Mouse (Mus musculus) bone marrow, adult 2 months (tissue): Measurements from ENCODE around the gene Asah2.

Experiments used
- CTCF ChIP-seq: fragments of 200-500 bp; IDR thresholded peaks from 2 replicates; pipeline ENCODE4 v1.5.1; 2011; ENCODE audit warnings: low read length, control low read depth; ENCODE audit not compliant: control insufficient read depth, insufficient read depth
- POLR2A ChIP-seq: fragments of 200-500 bp; IDR thresholded peaks from 2 replicates; pipeline ENCODE4 v1.6.1; 2011; ENCODE audit warnings: low read depth, mild to moderate bottlenecking, control low read depth, low read length, borderline replicate concordance; ENCODE audit not compliant: control insufficient read depth

- TF ChIP-seq POLR2A (peak; percentile 43; the same call in 1 of the 2 replicates), CTCF (no peak)
Observed at GRCm38 (mm10) chr19:32107771-32108306, at the start of gene Asah2.
